Mouse (Mus musculus) G1E (cell line): ENCODE results near the gene Usp49. TPM values are rescaled to one million over a fixed set of nuclear protein-coding genes. Genes with fewer than 3 reads are reported as not detected.

ENCODE experiments used
- ATAC-seq: 2 replicates; pipeline ENCODE4 v1.8.0; 2016; ENCODE audit warnings: mild to moderate bottlenecking; ENCODE audit not compliant: insufficient number of reproducible peaks, poor library complexity, low FRiP score, severe bottlenecking; ENCODE audit errors: extremely low read depth
- DNase-seq: peaks from one replicate; pipeline ENCODE4 v3.0.0; 2012; ENCODE audit warnings: low spot score
- H3K27me3 ChIP-seq: 2 replicates; pipeline ENCODE4 v1.6.1; 2012; ENCODE audit warnings: mild to moderate bottlenecking, low read length, inconsistent platforms; ENCODE audit not compliant: insufficient read depth
- H3K36me3 ChIP-seq: replicated peaks from 2 replicates; pipeline ENCODE3; 2012; ENCODE audit warnings: mild to moderate bottlenecking, inconsistent platforms
- H3K4me1 ChIP-seq: 2 replicates; pipeline ENCODE4 v1.6.1; 2012; ENCODE audit warnings: low read depth, low read length, inconsistent platforms, mixed read lengths; ENCODE audit not compliant: insufficient read depth
- H3K4me3 ChIP-seq: 2 replicates; pipeline ENCODE4 v1.5.1; 2012; ENCODE audit warnings: low read depth, mild to moderate bottlenecking, inconsistent platforms, low read length, moderate library complexity, mixed read lengths
- H3K9me3 ChIP-seq: replicated peaks from 2 replicates; pipeline ENCODE4 v1.6.1; 2012; ENCODE audit warnings: inconsistent platforms
- CTCF ChIP-seq: IDR thresholded peaks from 2 replicates; pipeline ENCODE4 v1.5.1; 2012; ENCODE audit warnings: low read depth, low read length, inconsistent platforms, mixed read lengths
- GATA1 ChIP-seq: IDR thresholded peaks from 2 replicates; pipeline ENCODE4 v1.6.1; 2012; ENCODE audit warnings: borderline replicate concordance, low read length, inconsistent platforms, mixed read lengths
- GATA2 ChIP-seq: IDR thresholded peaks from 2 replicates; pipeline ENCODE4 v1.6.1; 2012; ENCODE audit warnings: low read depth, low read length, inconsistent platforms, borderline replicate concordance
- POLR2AphosphoS5 ChIP-seq: IDR thresholded peaks from 2 replicates; pipeline ENCODE4 v1.6.1; 2012; ENCODE audit warnings: low read depth, low read length, inconsistent platforms; ENCODE audit not compliant: insufficient replicate concordance
- TAL1 ChIP-seq: conservative IDR thresholded peaks from 2 replicates; pipeline ENCODE4 v1.6.1; 2012; ENCODE audit warnings: low read depth, low read length, inconsistent platforms, mixed read lengths
- polyA plus RNA-seq: library from polyadenylated mRNA; stranded (reverse); fragments of >175 nt; gene quantifications from 2 replicates; pipeline ENCODE4 v1.2.3, GENCODE M21; 2012
- total RNA-seq, 2 experiments: library from RNA; stranded (forward) in 1 of 2; stranded (reverse) in 1 of 2; fragments of 200-1000 nt in 1 of 2; fragments of >200 nt in 1 of 2; fragmentation: Nextera tagmentation in 1 of 2; gene quantifications; 2 replicates each; pipeline ENCODE4 v1.2.3; 2014 to 2017

Usp49 gene
- total RNA-seq (2014; fragmentation: Nextera tagmentation) (16.0 and 41.7 TPM in 2 replicates), total RNA-seq (2017) (5.3 and 6.0 TPM in 2 replicates), polyA plus RNA-seq (15.6 and 16.4 TPM in 2 replicates)

- ATAC-seq (no peak), DNase-seq (no peak)
- H3K9me3 ChIP-seq: no peaks in the 10 kb centered on the region
- H3K27me3 ChIP-seq: no peaks in the 10 kb centered on the region
- H3K36me3 ChIP-seq: peaks cover 45% of the 10 kb centered on the region
- H3K4me1 ChIP-seq: peaks cover 51% of the 10 kb centered on the region
- peak within 1 kb of the TSS; percentile 76 for H3K4me3 ChIP-seq
- no peak for TF ChIP-seq CTCF
- TF ChIP-seq TAL1: no peak
- no peak for TF ChIP-seq GATA2
- TF ChIP-seq GATA1: no peak
- TF ChIP-seq POLR2AphosphoS5: no peak
Measured at GRCm38 (mm10) chr17:47630678-47631065, at the start of gene Usp49. Gene Usp49, plus strand, starts transcription at chr17:47630690.

- Histone ChIP-seq H3K36me3 (peaks cover 21% of the 10 kb centered on the region), H3K27me3 (no peaks in the 10 kb centered on the region), H3K4me3 (no peak overlapping the region), H3K4me1 (peaks cover 36% of the 10 kb centered on the region), H3K9me3 (no peaks in the 10 kb centered on the region)
- TF ChIP-seq CTCF (no peak), TAL1 (no peak), GATA1 (no peak)
- no peak for ATAC-seq
- DNase-seq: no peak
Measured at GRCm38 (mm10) chr17:47580962-47581361, 49.5 kb upstream of the Usp49 start.

GRCm38 (mm10) chr17:47588517-47588916 is 42.0 kb upstream of the Usp49 start:
- Histone ChIP-seq H3K9me3 (no peaks in the 10 kb centered on the region), H3K36me3 (peaks cover 7% of the 10 kb centered on the region), H3K27me3 (no peaks in the 10 kb centered on the region), H3K4me3 (no peak overlapping the region), H3K4me1 (peaks cover 49% of the 10 kb centered on the region)
- ATAC-seq (no peak), DNase-seq (no peak)
- no peak for TF ChIP-seq GATA1

- H3K4me3 ChIP-seq: no peak overlapping the region
- ATAC-seq: no peak
- no peaks in the 10 kb centered on the region for H3K27me3 ChIP-seq
- 0 out of 2 replicates have a peak, but pooled peaks have one; percentile 9 for TF ChIP-seq TAL1
- no peak for TF ChIP-seq POLR2AphosphoS5
- TF ChIP-seq GATA2: no peak
- H3K36me3 ChIP-seq: peaks cover 12% of the 10 kb centered on the region
- no peaks in the 10 kb centered on the region for H3K9me3 ChIP-seq
- peaks cover 45% of the 10 kb centered on the region for H3K4me1 ChIP-seq
- DNase-seq: no peak
Measured at GRCm38 (mm10) chr17:47591073-47591472, 39.4 kb upstream of the Usp49 start.

- H3K36me3 ChIP-seq: peaks cover 34% of the 10 kb centered on the region
- TF ChIP-seq GATA1 (no peak), TAL1 (no peak), GATA2 (no peak)
- peaks cover 67% of the 10 kb centered on the region for H3K4me1 ChIP-seq
- H3K9me3 ChIP-seq: no peaks in the 10 kb centered on the region
- ATAC-seq (peak; percentile 37), DNase-seq (peak; percentile 80)
- H3K27me3 ChIP-seq: no peaks in the 10 kb centered on the region
- peak overlapping the region; percentile 92 for H3K4me3 ChIP-seq
Measured at GRCm38 (mm10) chr17:47593215-47593853, 37.2 kb upstream of the Usp49 start.

GRCm38 (mm10) chr17:47593854-47594182 is 36.7 kb upstream of the Usp49 start:
- Histone ChIP-seq H3K4me3 (peak overlapping the region; percentile 92), H3K4me1 (peaks cover 72% of the 10 kb centered on the region), H3K9me3 (no peaks in the 10 kb centered on the region), H3K36me3 (peaks cover 39% of the 10 kb centered on the region), H3K27me3 (no peaks in the 10 kb centered on the region)
- TF ChIP-seq GATA1: no peak
- TF ChIP-seq CTCF: no peak
- TF ChIP-seq POLR2AphosphoS5: no peak
- no peak for TF ChIP-seq GATA2
- no peak for TF ChIP-seq TAL1
- no peak for ATAC-seq
- no peak for DNase-seq
